Mouse (Mus musculus) forebrain, postnatal 0 days (tissue): Measurements from ENCODE around the gene Arhgap18. TPM values are rescaled to one million over a fixed set of nuclear protein-coding genes. Genes with fewer than 3 reads are reported as not detected.
"Not testable (repeated sequence)": the region's sequence is repeated elsewhere in the genome, so short reads cannot be mapped to it uniquely, and the experiment has no call there.

Experiments used
- ATAC-seq: fragments of 200-750 bp; cut with Nextera tagmentation; 2 replicates; pipeline ENCODE4 v1.8.0; 2017; ENCODE audit warnings: mild to moderate bottlenecking, moderate library complexity
- DNase-seq: peaks from one replicate; pipeline ENCODE4 v3.0.0-alpha.2; 2015
- H3K27ac ChIP-seq: fragments of 300-500 bp; sonication (generic); 2 replicates; pipeline ENCODE4 v1.5.1; 2014; ENCODE audit warnings: low read depth, mild to moderate bottlenecking, antibody characterized with exemption, low read length, moderate library complexity, mixed read lengths
- H3K27me3 ChIP-seq: fragments of 300-500 bp; sonication (generic); 2 replicates; pipeline ENCODE4 v1.6.1; 2014; ENCODE audit warnings: mild to moderate bottlenecking, low read length, mixed read lengths; ENCODE audit not compliant: insufficient read depth
- H3K36me3 ChIP-seq: fragments of 300-500 bp; sonication (generic); 2 replicates; pipeline ENCODE4 v1.6.1; 2014; ENCODE audit warnings: mild to moderate bottlenecking, moderate library complexity; ENCODE audit not compliant: insufficient read depth
- H3K4me1 ChIP-seq: fragments of 300-500 bp; sonication (generic); 2 replicates; pipeline ENCODE4 v1.6.1; 2014; ENCODE audit warnings: antibody characterized with exemption; ENCODE audit not compliant: insufficient read depth
- H3K4me2 ChIP-seq: fragments of 300-500 bp; sonication (generic); 2 replicates; pipeline ENCODE4 v1.6.1; 2014; ENCODE audit warnings: low read depth, mild to moderate bottlenecking, moderate library complexity
- H3K4me3 ChIP-seq: fragments of 300-500 bp; sonication (generic); 2 replicates; pipeline ENCODE4 v1.5.1; 2014; ENCODE audit warnings: low read depth, low read length, mixed read lengths
- H3K9ac ChIP-seq: fragments of 300-500 bp; sonication (generic); 2 replicates; pipeline ENCODE4 v1.6.1; 2014; ENCODE audit warnings: mild to moderate bottlenecking
- H3K9me3 ChIP-seq: fragments of 300-500 bp; sonication (generic); 2 replicates; pipeline ENCODE4 v1.6.1; 2016; ENCODE audit warnings: low read length
- CTCF ChIP-seq: sonication (generic); IDR thresholded peaks from 2 replicates; pipeline ENCODE4 v1.5.1; 2016; ENCODE audit warnings: antibody characterized with exemption, control low read depth, low read depth
- WGBS: fragments of 180-500 bp; shearing (Covaris S2); extraction: QIAGEN DNeasy Blood & Tissue Kit; methylation state at CpG from one replicate; pipeline ENCODE4 v1.1.7; 2014; 5-methylcytosine and 5-hydroxymethylcytosine counted together
- polyA plus RNA-seq: library from polyadenylated mRNA; unstranded; fragments of >200 nt; fragmentation: Nextera tagmentation; extraction: Ambion mirVana; gene quantifications from 2 replicates; pipeline ENCODE4 v1.2.1, GENCODE M21; 2015
- total RNA-seq: library from RNA; depleted of rRNA; stranded (reverse); fragments of >200 nt; gene quantifications from 2 replicates; pipeline ENCODE4 v1.2.3, GENCODE M21; 2014

The Arhgap18 gene
- total and polyA plus RNA-seq, 2 experiments from 2014 or later: 9.1 to 11.3 TPM

DNA sequence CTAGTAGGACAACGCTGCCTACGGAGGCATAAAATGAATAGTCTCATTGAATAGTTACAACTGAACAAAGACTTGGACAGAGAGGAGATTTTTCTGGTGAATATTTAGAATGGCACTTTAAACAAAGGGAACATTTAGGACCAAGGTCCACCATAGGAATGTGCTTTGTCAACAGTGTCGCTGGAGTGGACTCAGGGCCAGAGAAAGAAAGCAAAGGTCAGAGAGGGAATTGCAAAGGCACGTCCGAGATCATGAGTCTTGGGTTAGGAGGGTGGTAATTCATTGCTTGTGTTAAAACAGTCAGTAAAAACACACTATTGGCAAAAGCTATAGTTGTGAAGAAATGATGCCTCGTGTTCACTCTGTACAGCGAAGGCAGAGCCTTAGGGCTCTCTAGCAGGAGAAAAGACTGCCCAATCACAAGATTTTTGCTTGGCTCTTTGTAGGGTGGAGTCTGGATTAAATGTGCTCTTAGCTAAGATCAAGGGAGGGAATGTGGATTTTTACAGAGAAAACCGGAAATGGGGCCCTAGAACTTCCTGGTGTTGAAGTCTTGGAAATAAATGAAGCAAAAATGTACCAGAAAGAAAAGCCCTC lies 167.3 kb downstream of the Arhgap18 start:
- Histone ChIP-seq H3K9ac (no peak overlapping the region), H3K4me3 (no peak overlapping the region), H3K9me3 (no peaks in the 10 kb centered on the region), H3K36me3 (no peaks in the 10 kb centered on the region), H3K27ac (no peak overlapping the region), H3K4me2 (no peak overlapping the region), H3K27me3 (no peaks in the 10 kb centered on the region), H3K4me1 (no peaks in the 10 kb centered on the region)
- no peak for DNase-seq
- 52% methylated on average over 8 of the region's 8 CpGs for WGBS
- ATAC-seq: no peak
- TF ChIP-seq CTCF: no peak

DNA sequence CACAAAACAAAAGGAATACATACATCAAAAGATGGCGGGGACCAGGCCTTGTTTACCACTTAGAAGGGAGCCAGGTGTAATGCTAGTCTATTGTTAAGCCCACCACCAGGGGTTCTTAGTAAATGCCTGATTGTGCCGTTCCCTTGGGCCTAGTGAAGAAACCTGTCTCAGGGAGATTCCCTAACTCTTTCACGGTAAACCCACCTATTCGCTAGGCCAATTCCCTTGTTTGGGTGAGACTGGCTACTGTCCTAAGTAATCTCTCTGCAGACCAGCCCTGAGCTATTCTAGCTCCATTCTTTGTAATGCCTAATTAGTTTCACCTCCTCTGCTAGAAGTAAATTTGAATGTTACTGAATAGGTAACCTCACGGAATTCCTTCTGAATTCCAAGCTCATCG lies 182.8 kb downstream of the Arhgap18 start:
- not testable (repeated sequence) for H3K27ac ChIP-seq, DNase-seq, H3K9me3 ChIP-seq, H3K4me3 ChIP-seq, H3K27me3 ChIP-seq, ATAC-seq, H3K36me3 ChIP-seq, H3K4me1 ChIP-seq, H3K9ac ChIP-seq, H3K4me2 ChIP-seq
- WGBS: 83% methylated on average over 6 of the region's 6 CpGs

DNA sequence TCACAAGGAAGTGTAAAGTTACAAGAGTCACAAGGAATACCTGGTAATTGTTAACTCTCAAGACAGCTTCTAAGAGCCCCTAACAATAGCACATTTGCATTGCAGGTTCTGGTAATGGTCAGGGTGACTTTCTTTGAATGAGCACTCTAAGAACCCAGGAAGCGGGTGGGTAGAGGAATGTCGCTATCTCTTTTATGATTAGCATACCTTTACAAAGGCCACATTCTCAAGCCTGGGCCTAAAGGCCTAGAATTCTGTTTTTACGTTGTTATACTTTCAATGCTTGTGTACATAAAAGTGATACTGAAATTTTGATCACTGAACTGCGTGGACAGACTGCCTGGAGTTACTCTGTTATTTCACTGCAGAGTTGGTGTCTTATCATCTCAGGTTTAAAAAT lies 185.2 kb downstream of the Arhgap18 start:
- not testable (repeated sequence) for H3K27ac ChIP-seq, DNase-seq, H3K4me1 ChIP-seq, H3K27me3 ChIP-seq, H3K9me3 ChIP-seq, H3K4me2 ChIP-seq, H3K9ac ChIP-seq, H3K36me3 ChIP-seq, H3K4me3 ChIP-seq, ATAC-seq
- 80% methylated on average over 4 of the region's 4 CpGs for WGBS

- 62% methylated on average over 1 of the region's 1 CpGs for WGBS
- H3K4me1 ChIP-seq: no peaks in the 10 kb centered on the region
- DNase-seq: no peak
- H3K4me3 ChIP-seq: no peak overlapping the region
- H3K4me2 ChIP-seq: no peak overlapping the region
- no peaks in the 10 kb centered on the region for H3K27me3 ChIP-seq
- ATAC-seq: no peak
- no peak overlapping the region for H3K27ac ChIP-seq
- H3K36me3 ChIP-seq: no peaks in the 10 kb centered on the region
- no peak overlapping the region for H3K9ac ChIP-seq
- H3K9me3 ChIP-seq: no peaks in the 10 kb centered on the region
- no peak for TF ChIP-seq CTCF
Observed at GRCm38 (mm10) chr10:26939549-26939948, 186.3 kb downstream of the Arhgap18 start.

DNA sequence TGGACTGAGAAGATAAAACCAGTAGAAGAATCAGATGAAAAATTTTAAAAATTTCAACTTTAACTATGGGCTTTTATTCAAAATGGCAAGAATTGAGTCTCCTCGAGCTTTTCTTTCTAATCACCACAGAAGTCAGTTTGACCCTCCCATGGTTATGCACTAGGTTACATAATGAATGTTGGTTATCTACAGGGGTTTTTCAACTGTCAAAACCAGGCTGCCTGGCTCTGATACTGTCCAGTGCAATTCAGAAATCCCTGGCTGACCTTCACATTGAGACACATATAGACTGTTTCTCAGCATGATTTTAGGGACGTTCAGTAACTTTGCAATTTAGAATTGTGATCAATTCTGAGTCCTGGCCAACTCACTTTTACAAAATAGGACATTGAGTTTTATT lies 195.1 kb downstream of the Arhgap18 start:
- Histone ChIP-seq H3K9ac (no peak overlapping the region), H3K9me3 (no peaks in the 10 kb centered on the region), H3K36me3 (no peaks in the 10 kb centered on the region), H3K27me3 (no peaks in the 10 kb centered on the region), H3K4me2 (no peak overlapping the region), H3K4me1 (no peaks in the 10 kb centered on the region), H3K27ac (no peak overlapping the region), H3K4me3 (no peak overlapping the region)
- WGBS: 82% methylated on average over 2 of the region's 2 CpGs
- DNase-seq (no peak), ATAC-seq (no peak)
- TF ChIP-seq CTCF: no peak

DNA sequence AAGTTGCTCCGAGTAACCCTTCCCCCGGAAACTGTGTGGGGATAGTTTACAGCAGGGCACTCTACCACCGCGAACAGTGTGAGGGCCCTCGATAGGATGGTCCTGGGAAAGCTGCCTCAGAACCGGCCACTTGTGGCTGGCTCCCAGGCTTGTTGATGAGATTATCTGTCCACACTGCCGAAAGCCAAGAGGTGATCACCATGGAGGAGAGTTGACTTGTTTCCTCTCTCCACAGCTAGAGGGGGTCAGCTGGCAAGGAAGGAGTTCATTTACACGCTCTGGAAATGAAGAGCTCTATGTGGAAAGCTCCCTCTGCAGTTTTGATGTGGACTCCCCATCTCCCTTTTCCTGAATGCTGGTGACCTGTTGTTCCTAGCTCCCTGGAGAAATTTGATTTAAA lies 196.4 kb downstream of the Arhgap18 start:
- DNase-seq (no peak), ATAC-seq (no peak)
- TF ChIP-seq CTCF: peak; percentile 6; the same call in 1 of the 2 replicates
- WGBS: 81% methylated on average over 8 of the region's 8 CpGs
- Histone ChIP-seq H3K4me1 (no peaks in the 10 kb centered on the region), H3K4me2 (no peak overlapping the region), H3K9ac (no peak overlapping the region), H3K9me3 (no peaks in the 10 kb centered on the region), H3K36me3 (no peaks in the 10 kb centered on the region), H3K27me3 (no peaks in the 10 kb centered on the region), H3K4me3 (no peak overlapping the region), H3K27ac (no peak overlapping the region)

- Histone ChIP-seq H3K36me3 (no peaks in the 10 kb centered on the region), H3K9ac (no peak overlapping the region), H3K27me3 (no peaks in the 10 kb centered on the region), H3K4me2 (no peak overlapping the region), H3K4me3 (no peak overlapping the region), H3K4me1 (no peaks in the 10 kb centered on the region), H3K27ac (no peak overlapping the region), H3K9me3 (no peaks in the 10 kb centered on the region)
- no peak for DNase-seq
- ATAC-seq: no peak
- 79% methylated on average over 7 of the region's 7 CpGs for WGBS
- TF ChIP-seq CTCF: no peak
Observed at GRCm38 (mm10) chr10:26950448-26950847, 197.2 kb downstream of the Arhgap18 start.

- Histone ChIP-seq H3K4me3 (no peak overlapping the region), H3K27me3 (no peaks in the 10 kb centered on the region), H3K9me3 (no peaks in the 10 kb centered on the region), H3K27ac (no peak overlapping the region), H3K4me1 (no peaks in the 10 kb centered on the region), H3K4me2 (no peak overlapping the region), H3K36me3 (no peaks in the 10 kb centered on the region), H3K9ac (no peak overlapping the region)
- ATAC-seq (no peak), DNase-seq (no peak)
- TF ChIP-seq CTCF: no peak
- WGBS: 72% methylated on average over 3 of the region's 3 CpGs
Observed at GRCm38 (mm10) chr10:26958513-26958912, 205.3 kb downstream of the Arhgap18 start.
